Mouse (Mus musculus): Measurements from ENCODE around the gene Pln. TPM values are rescaled to one million over a fixed set of nuclear protein-coding genes. Genes with fewer than 3 reads are reported as not detected.

The Pln gene
- 87.9 and 109 TPM in 2 replicates for polyA plus RNA-seq (2012; rRNA removed)

DNA sequence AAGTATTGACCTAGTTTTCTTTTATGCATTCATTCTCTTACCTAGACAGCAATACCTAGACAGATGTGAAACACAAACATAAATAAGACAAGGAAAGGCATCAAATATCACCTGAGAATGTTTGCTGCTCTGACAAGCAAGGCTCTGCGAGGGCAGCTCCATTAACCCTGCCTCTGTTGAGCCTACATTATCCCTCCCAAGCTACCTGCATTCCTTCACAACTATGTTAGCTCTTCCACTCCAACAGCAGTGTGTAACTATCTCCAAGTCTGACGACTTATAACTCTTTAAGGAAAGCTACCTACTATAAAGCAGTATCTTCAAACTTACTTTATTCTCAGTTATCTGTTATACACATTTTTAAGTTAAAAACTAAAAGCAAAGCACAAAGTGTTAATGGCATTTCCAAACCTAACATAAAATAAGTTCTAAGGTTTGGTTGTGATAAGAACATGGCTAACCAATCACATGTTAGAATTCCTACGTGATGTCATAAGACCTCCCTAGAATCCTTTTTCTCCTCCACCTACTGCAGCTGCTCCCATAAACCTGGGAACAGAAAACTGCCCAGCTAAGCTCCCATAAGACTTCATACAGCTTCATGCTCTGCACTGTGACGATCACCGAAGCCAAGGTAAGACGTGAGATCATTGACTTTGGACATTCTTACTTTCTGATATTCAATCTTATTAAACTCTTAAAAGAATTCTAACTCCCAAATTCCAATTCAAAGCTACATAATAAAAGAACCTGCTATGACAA, at the start of gene Pln:
Pln (plus strand) TSS at position 506 of the 762 bp plus-strand sequence.
- Histone ChIP-seq H3K27me3 (ENCODE audit: control insufficient read depth, insufficient read depth, low read length) (no peaks in the 10 kb centered on the region), H3K4me3 (ENCODE audit: control insufficient read depth, low read depth, low read length) (peak within 1 kb of the TSS; percentile 59), H3K4me1 (ENCODE audit: control insufficient read depth, insufficient read depth, low read length) (no peaks in the 10 kb centered on the region), H3K36me3 (ENCODE audit: control insufficient read depth, insufficient read depth, low read length) (no peaks in the 10 kb centered on the region), H3K27ac (ENCODE audit: control insufficient read depth, insufficient read depth, low read depth, low read length) (peak within 1 kb of the TSS; percentile 57; the same call in 1 of the 2 replicates)
- no peak for TF ChIP-seq CTCF (IDR thresholded peaks at IDR 0.05; ENCODE audit: control insufficient read depth, insufficient read depth, insufficient replicate concordance, low read depth, low read length)
- TF ChIP-seq POLR2A (IDR thresholded peaks at IDR 0.05; ENCODE audit: control insufficient read depth, low read depth, low read length) = no peak

- no peaks in the 10 kb centered on the region for H3K27me3 ChIP-seq (ENCODE audit: control insufficient read depth, insufficient read depth, low read length)
- no peak overlapping the region for H3K27ac ChIP-seq (ENCODE audit: control insufficient read depth, insufficient read depth, low read depth, low read length)
- no peak overlapping the region for H3K4me3 ChIP-seq (ENCODE audit: control insufficient read depth, low read depth, low read length)
- TF ChIP-seq CTCF (IDR thresholded peaks at IDR 0.05; ENCODE audit: control insufficient read depth, insufficient read depth, insufficient replicate concordance, low read depth, low read length) = no peak
- no peak for TF ChIP-seq POLR2A (IDR thresholded peaks at IDR 0.05; ENCODE audit: control insufficient read depth, low read depth, low read length)
- no peaks in the 10 kb centered on the region for H3K36me3 ChIP-seq (ENCODE audit: control insufficient read depth, insufficient read depth, low read length)
- no peaks in the 10 kb centered on the region for H3K4me1 ChIP-seq (ENCODE audit: control insufficient read depth, insufficient read depth, low read length)
These were observed 31.6 kb upstream of the Pln start for GRCm38 (mm10) chr10:53305867-53306266.

DNA sequence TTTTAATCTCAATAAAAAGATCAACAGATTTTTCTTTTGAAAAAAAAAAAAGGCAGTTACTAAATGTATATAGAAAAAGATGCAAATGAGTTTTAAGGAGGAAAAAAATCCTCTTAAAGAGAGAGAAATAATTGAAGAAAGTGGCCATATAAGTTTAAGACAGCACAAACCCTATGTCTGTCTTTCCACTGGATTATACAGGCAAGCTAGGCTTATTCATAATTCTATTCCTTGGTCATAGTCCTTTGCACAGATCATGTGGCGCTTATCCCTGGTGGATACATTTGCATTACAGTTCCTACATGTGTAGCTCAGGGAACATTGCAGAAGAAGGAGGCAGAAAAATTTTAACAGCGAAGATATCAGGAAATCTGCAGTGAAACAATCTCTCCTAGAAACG, 30.8 kb upstream of the Pln start:
- Histone ChIP-seq H3K36me3 (ENCODE audit: control insufficient read depth, insufficient read depth, low read length) (no peaks in the 10 kb centered on the region), H3K27ac (ENCODE audit: control insufficient read depth, insufficient read depth, low read depth, low read length) (no peak overlapping the region), H3K4me1 (ENCODE audit: control insufficient read depth, insufficient read depth, low read length) (no peaks in the 10 kb centered on the region), H3K4me3 (ENCODE audit: control insufficient read depth, low read depth, low read length) (no peak overlapping the region), H3K27me3 (ENCODE audit: control insufficient read depth, insufficient read depth, low read length) (no peaks in the 10 kb centered on the region)
- TF ChIP-seq CTCF (IDR thresholded peaks at IDR 0.05; ENCODE audit: control insufficient read depth, insufficient read depth, insufficient replicate concordance, low read depth, low read length) (no peak), POLR2A (IDR thresholded peaks at IDR 0.05; ENCODE audit: control insufficient read depth, low read depth, low read length) (no peak)

- H3K27ac ChIP-seq (ENCODE audit: control insufficient read depth, insufficient read depth, low read depth, low read length) = no peak overlapping the region
- H3K4me3 ChIP-seq (ENCODE audit: control insufficient read depth, low read depth, low read length) = no peak overlapping the region
- H3K27me3 ChIP-seq (ENCODE audit: control insufficient read depth, insufficient read depth, low read length) = no peaks in the 10 kb centered on the region
- H3K36me3 ChIP-seq (ENCODE audit: control insufficient read depth, insufficient read depth, low read length) = no peaks in the 10 kb centered on the region
- H3K4me1 ChIP-seq (ENCODE audit: control insufficient read depth, insufficient read depth, low read length) = no peaks in the 10 kb centered on the region
- TF ChIP-seq CTCF (IDR thresholded peaks at IDR 0.05; ENCODE audit: control insufficient read depth, insufficient read depth, insufficient replicate concordance, low read depth, low read length) = no peak
- no peak for TF ChIP-seq POLR2A (IDR thresholded peaks at IDR 0.05; ENCODE audit: control insufficient read depth, low read depth, low read length)
These were observed 14.1 kb upstream of the Pln start for GRCm38 (mm10) chr10:53323367-53323766.

DNA sequence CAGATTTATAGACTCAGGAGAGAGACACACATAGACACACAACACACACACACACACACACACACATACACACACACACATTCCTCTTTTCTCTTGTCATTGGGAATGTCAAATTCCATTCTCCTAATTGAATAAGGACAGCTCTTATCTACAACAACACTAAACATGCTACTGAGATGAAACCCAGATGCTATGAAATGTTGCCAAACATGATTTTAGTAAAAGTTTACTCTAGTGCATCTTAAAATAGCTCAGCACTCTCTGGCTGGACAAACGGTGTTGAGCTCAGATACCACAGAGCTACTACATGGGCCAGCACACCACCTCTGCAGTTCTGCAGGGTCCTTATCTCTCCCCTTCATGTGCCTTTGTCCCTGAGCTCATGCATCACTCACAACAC, 12.8 kb upstream of the Pln start:
- no peaks in the 10 kb centered on the region for H3K4me1 ChIP-seq (ENCODE audit: control insufficient read depth, insufficient read depth, low read length)

GRCm38 (mm10) chr10:53326367-53326766, 11.1 kb upstream of the Pln start:
- H3K4me3 ChIP-seq (ENCODE audit: control insufficient read depth, low read depth, low read length) = no peak overlapping the region
- H3K27ac ChIP-seq (ENCODE audit: control insufficient read depth, insufficient read depth, low read depth, low read length) = no peak overlapping the region
- H3K4me1 ChIP-seq (ENCODE audit: control insufficient read depth, insufficient read depth, low read length) = no peaks in the 10 kb centered on the region
- TF ChIP-seq CTCF (IDR thresholded peaks at IDR 0.05; ENCODE audit: control insufficient read depth, insufficient read depth, insufficient replicate concordance, low read depth, low read length) = no peak
- no peaks in the 10 kb centered on the region for H3K36me3 ChIP-seq (ENCODE audit: control insufficient read depth, insufficient read depth, low read length)
- no peaks in the 10 kb centered on the region for H3K27me3 ChIP-seq (ENCODE audit: control insufficient read depth, insufficient read depth, low read length)

More for the DNA sequence above, 12.8 kb upstream of the Pln start:
- Histone ChIP-seq H3K27ac (ENCODE audit: control insufficient read depth, insufficient read depth, low read depth, low read length) (no peak overlapping the region), H3K36me3 (ENCODE audit: control insufficient read depth, insufficient read depth, low read length) (no peaks in the 10 kb centered on the region), H3K27me3 (ENCODE audit: control insufficient read depth, insufficient read depth, low read length) (no peaks in the 10 kb centered on the region), H3K4me3 (ENCODE audit: control insufficient read depth, low read depth, low read length) (no peak overlapping the region)
- TF ChIP-seq POLR2A (IDR thresholded peaks at IDR 0.05; ENCODE audit: control insufficient read depth, low read depth, low read length) = no peak
- no peak for TF ChIP-seq CTCF (IDR thresholded peaks at IDR 0.05; ENCODE audit: control insufficient read depth, insufficient read depth, insufficient replicate concordance, low read depth, low read length)

- TF ChIP-seq POLR2A (IDR thresholded peaks at IDR 0.05; ENCODE audit: control insufficient read depth, low read depth, low read length) (no peak), CTCF (IDR thresholded peaks at IDR 0.05; ENCODE audit: control insufficient read depth, insufficient read depth, insufficient replicate concordance, low read depth, low read length) (no peak)
- Histone ChIP-seq H3K4me1 (ENCODE audit: control insufficient read depth, insufficient read depth, low read length) (no peaks in the 10 kb centered on the region), H3K27ac (ENCODE audit: control insufficient read depth, insufficient read depth, low read depth, low read length) (no peak overlapping the region), H3K36me3 (ENCODE audit: control insufficient read depth, insufficient read depth, low read length) (no peaks in the 10 kb centered on the region), H3K4me3 (ENCODE audit: control insufficient read depth, low read depth, low read length) (no peak overlapping the region), H3K27me3 (ENCODE audit: control insufficient read depth, insufficient read depth, low read length) (no peaks in the 10 kb centered on the region)
These were observed 8.2 kb upstream of the Pln start for GRCm38 (mm10) chr10:53329257-53329656.
